Mouse (Mus musculus) cerebellum, postnatal 4 days (tissue): ENCODE results near the gene Tas2r119.

Source experiments
- DNase-seq, 2 experiments: peaks; one replicate each; pipeline ENCODE4 v3.0.0; 2022; ENCODE audit warnings: low spot score in 2 of 2, mixed read lengths in 1 of 2

Gene Tas2r119

GRCm38 (mm10) chr15:32225394-32225793 lies 48.3 kb downstream of the Tas2r119 start:
- DNase-seq = no peak

GRCm38 (mm10) chr15:32226381-32226780 lies 49.3 kb downstream of the Tas2r119 start:
- DNase-seq = no peak

GRCm38 (mm10) chr15:32226888-32227395 lies 49.9 kb downstream of the Tas2r119 start:
- no peak for DNase-seq
